Mouse (Mus musculus) thymus, postnatal 25 days (tissue): ENCODE measurements around the gene Arhgef17.
"Not testable (repeated sequence)": the region's sequence is repeated elsewhere in the genome, so short reads cannot be mapped to it uniquely, and the experiment has no call there.

Experiments
- DNase-seq: peaks from one replicate; pipeline ENCODE4 v3.0.0; 2022

Gene Arhgef17

GRCm38 (mm10) chr7:100869877-100870629 lies 61.9 kb downstream of the Arhgef17 start:
- no peak for DNase-seq

- DNase-seq, result no peak
Observed at GRCm38 (mm10) chr7:100868551-100868950, 63.4 kb downstream of the Arhgef17 start.

- no peak for DNase-seq
Observed at GRCm38 (mm10) chr7:100867561-100867960, 64.3 kb downstream of the Arhgef17 start.

GRCm38 (mm10) chr7:100866675-100867074 lies 65.2 kb downstream of the Arhgef17 start:
- DNase-seq, result peak; percentile 77

GRCm38 (mm10) chr7:100862828-100863638 lies 68.9 kb downstream of the Arhgef17 start, which contains the start of gene Relt:
Gene Relt (minus strand): TSS chr7:100863446.
- peak; percentile 99 for DNase-seq

- no peak for DNase-seq
Observed at GRCm38 (mm10) chr7:100862353-100862752, 69.6 kb downstream of the Arhgef17 start.

GRCm38 (mm10) chr7:100861209-100861608 lies 70.7 kb downstream of the Arhgef17 start:
- no peak for DNase-seq

GRCm38 (mm10) chr7:100860450-100860849 lies 71.5 kb downstream of the Arhgef17 start:
- no peak for DNase-seq

- DNase-seq, result peak; percentile 78
Observed at GRCm38 (mm10) chr7:100855795-100856573, 75.9 kb downstream of the Arhgef17 start.

- DNase-seq, result no peak
Observed at GRCm38 (mm10) chr7:100855300-100855699, 76.6 kb downstream of the Arhgef17 start.

- no peak for DNase-seq
Observed at GRCm38 (mm10) chr7:100854861-100855260, 77.0 kb downstream of the Arhgef17 start.

- no peak for DNase-seq
Observed at GRCm38 (mm10) chr7:100854137-100854814, 77.6 kb downstream of the Arhgef17 start.

GRCm38 (mm10) chr7:100853396-100853795 lies 78.5 kb downstream of the Arhgef17 start:
- DNase-seq, result no peak

- no peak for DNase-seq
Observed at GRCm38 (mm10) chr7:100851481-100852356, 80.2 kb downstream of the Arhgef17 start.

- no peak for DNase-seq
Observed at GRCm38 (mm10) chr7:100849508-100849907, 82.4 kb downstream of the Arhgef17 start.

GRCm38 (mm10) chr7:100848744-100849143 lies 83.2 kb downstream of the Arhgef17 start:
- DNase-seq, result peak; percentile 75

- DNase-seq, result no peak
Observed at GRCm38 (mm10) chr7:100847131-100847530, 84.8 kb downstream of the Arhgef17 start.

GRCm38 (mm10) chr7:100846033-100846432 lies 85.9 kb downstream of the Arhgef17 start:
- DNase-seq, result not testable (repeated sequence)

- DNase-seq, result no peak
Observed at GRCm38 (mm10) chr7:100845412-100845811, 86.5 kb downstream of the Arhgef17 start.

GRCm38 (mm10) chr7:100845026-100845400 lies 86.9 kb downstream of the Arhgef17 start:
- DNase-seq, result no peak

- no peak for DNase-seq
Observed at GRCm38 (mm10) chr7:100844385-100845025, 87.4 kb downstream of the Arhgef17 start.
